Mouse (Mus musculus) forebrain, embryonic 15.5 days (tissue): ENCODE measurements at regions not wholly inside any gene's neighbourhood (a gene's known extent, or its start where the extent isn't known, plus 50 kb on each side); places are given as distances from the start of the nearest gene placed in this dataset.
"Not testable (repeated sequence)": the region's sequence is repeated elsewhere in the genome, so short reads cannot be mapped to it uniquely, and the experiment has no call there.

Experiments
- ATAC-seq: fragments of 200-750 bp; cut with Nextera tagmentation; replicated peaks from 2 replicates; pipeline ENCODE4 v1.8.0; 2017; ENCODE audit warnings: mild to moderate bottlenecking, moderate TSS enrichment, moderate library complexity
- H3K27ac ChIP-seq: fragments of 300-500 bp; sonication (generic); replicated peaks from 2 replicates; pipeline ENCODE4 v1.5.1; 2015; ENCODE audit warnings: mild to moderate bottlenecking, inconsistent platforms
- H3K27me3 ChIP-seq: fragments of 300-500 bp; sonication (generic); 2 replicates; pipeline ENCODE4 v1.6.1; 2015; ENCODE audit warnings: inconsistent platforms
- H3K36me3 ChIP-seq: fragments of 300-500 bp; sonication (generic); 2 replicates; pipeline ENCODE4 v1.6.1; 2015; ENCODE audit warnings: mild to moderate bottlenecking, inconsistent platforms
- H3K4me1 ChIP-seq: fragments of 300-500 bp; sonication (generic); 2 replicates; pipeline ENCODE4 v1.6.1; 2015; ENCODE audit warnings: inconsistent platforms
- H3K4me2 ChIP-seq: fragments of 300-500 bp; sonication (generic); replicated peaks from 2 replicates; pipeline ENCODE4 v1.6.1; 2015; ENCODE audit warnings: mild to moderate bottlenecking, inconsistent platforms
- H3K4me3 ChIP-seq: fragments of 300-500 bp; sonication (generic); 2 replicates; pipeline ENCODE4 v1.5.1; 2015; ENCODE audit warnings: mild to moderate bottlenecking, inconsistent platforms
- H3K9ac ChIP-seq: fragments of 300-500 bp; sonication (generic); replicated peaks from 2 replicates; pipeline ENCODE4 v1.6.1; 2015; ENCODE audit warnings: mild to moderate bottlenecking, inconsistent platforms
- H3K9me3 ChIP-seq: fragments of 300-500 bp; sonication (generic); 2 replicates; pipeline ENCODE4 v1.6.1; 2016; ENCODE audit warnings: inconsistent platforms
- WGBS: fragments of 180-500 bp; shearing (Covaris S2); methylation state at CpG from one replicate; pipeline ENCODE4 v1.1.7; 2015; ENCODE audit warnings: mixed read lengths; 5-methylcytosine and 5-hydroxymethylcytosine counted together

- Histone ChIP-seq H3K4me2 (no peak overlapping the region), H3K9ac (no peak overlapping the region), H3K36me3 (no peaks in the 10 kb centered on the region), H3K27me3 (no peaks in the 10 kb centered on the region), H3K4me1 (no peaks in the 10 kb centered on the region), H3K4me3 (no peak overlapping the region), H3K27ac (no peak overlapping the region), H3K9me3 (no peaks in the 10 kb centered on the region)
- no peak for ATAC-seq
- WGBS: 92% methylated on average over 4 of the region's 4 CpGs
Observed at GRCm38 (mm10) chr8:5523281-5523680, 418.1 kb upstream of the Slc10a2 start.

DNA sequence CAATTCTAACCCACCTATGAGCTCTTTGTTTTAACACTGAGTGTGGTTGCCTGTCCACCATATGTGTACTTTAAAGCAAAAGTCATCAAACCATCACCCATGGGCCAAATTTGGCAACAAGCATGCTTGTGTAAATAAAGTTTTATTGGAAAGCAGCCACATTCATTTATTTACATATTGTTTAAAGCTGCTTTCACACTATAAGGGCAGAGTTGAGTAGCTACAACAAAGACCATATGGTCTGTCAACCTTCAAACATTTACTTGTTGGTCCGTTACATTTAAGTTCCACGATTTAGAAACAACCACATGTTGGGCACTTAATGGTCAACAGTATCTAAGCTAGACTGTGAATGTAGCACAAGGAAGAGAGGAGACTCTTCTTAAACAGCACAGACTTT is 390.7 kb upstream of the Slc10a2 start:
- Histone ChIP-seq H3K4me2 (no peak overlapping the region), H3K9ac (no peak overlapping the region), H3K4me1 (no peaks in the 10 kb centered on the region), H3K36me3 (no peaks in the 10 kb centered on the region), H3K27me3 (no peaks in the 10 kb centered on the region), H3K9me3 (no peaks in the 10 kb centered on the region), H3K4me3 (no peak overlapping the region), H3K27ac (no peak overlapping the region)
- ATAC-seq: no peak
- WGBS: 88% methylated on average over 2 of the region's 2 CpGs

- no peak overlapping the region for H3K27ac ChIP-seq
- H3K9me3 ChIP-seq: no peaks in the 10 kb centered on the region
- ATAC-seq: no peak
- H3K36me3 ChIP-seq: no peaks in the 10 kb centered on the region
- no peak overlapping the region for H3K4me2 ChIP-seq
- WGBS: 87% methylated on average over 3 of the region's 3 CpGs
- no peaks in the 10 kb centered on the region for H3K27me3 ChIP-seq
- H3K9ac ChIP-seq: no peak overlapping the region
- H3K4me1 ChIP-seq: no peaks in the 10 kb centered on the region
- no peak overlapping the region for H3K4me3 ChIP-seq
Observed at GRCm38 (mm10) chr8:5490491-5490890, 385.3 kb upstream of the Slc10a2 start.

DNA sequence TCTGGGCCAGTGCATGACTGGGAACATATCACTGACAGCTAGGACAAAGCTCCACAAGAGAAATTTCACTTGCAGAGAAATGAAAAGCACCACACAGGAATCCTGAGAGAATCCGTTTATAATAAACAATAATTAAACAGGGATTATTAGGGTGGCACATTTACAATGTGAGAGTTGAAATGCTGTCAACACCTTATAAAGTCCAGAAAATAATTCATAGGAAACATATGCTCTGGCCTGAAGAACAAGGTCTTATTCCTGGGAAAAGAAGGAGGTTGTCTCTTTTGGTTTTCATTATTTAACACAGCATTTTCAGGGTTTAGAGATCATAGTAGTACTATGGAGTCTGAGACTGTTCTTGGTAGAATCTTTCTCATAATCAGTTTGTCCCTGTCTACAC is 377.8 kb upstream of the Slc10a2 start:
- 54% methylated on average over 1 of the region's 1 CpGs for WGBS
- H3K9ac ChIP-seq: no peak overlapping the region
- no peaks in the 10 kb centered on the region for H3K27me3 ChIP-seq
- no peak overlapping the region for H3K27ac ChIP-seq
- ATAC-seq: no peak
- no peak overlapping the region for H3K4me3 ChIP-seq
- H3K9me3 ChIP-seq: no peaks in the 10 kb centered on the region
- H3K4me2 ChIP-seq: no peak overlapping the region
- H3K4me1 ChIP-seq: no peaks in the 10 kb centered on the region
- no peaks in the 10 kb centered on the region for H3K36me3 ChIP-seq

GRCm38 (mm10) chr8:5472999-5473398 is 367.8 kb upstream of the Slc10a2 start:
- H3K4me1 ChIP-seq: no peaks in the 10 kb centered on the region
- no peak for ATAC-seq
- no peak overlapping the region for H3K4me3 ChIP-seq
- no peaks in the 10 kb centered on the region for H3K27me3 ChIP-seq
- no peak overlapping the region for H3K27ac ChIP-seq
- no peak overlapping the region for H3K4me2 ChIP-seq
- no peak overlapping the region for H3K9ac ChIP-seq
- no peaks in the 10 kb centered on the region for H3K9me3 ChIP-seq
- H3K36me3 ChIP-seq: no peaks in the 10 kb centered on the region

- Histone ChIP-seq H3K9ac (no peak overlapping the region), H3K4me3 (no peak overlapping the region), H3K4me2 (no peak overlapping the region), H3K27me3 (no peaks in the 10 kb centered on the region), H3K4me1 (no peaks in the 10 kb centered on the region), H3K9me3 (no peaks in the 10 kb centered on the region), H3K27ac (no peak overlapping the region), H3K36me3 (no peaks in the 10 kb centered on the region)
- no peak for ATAC-seq
- 77% methylated on average over 1 of the region's 1 CpGs for WGBS
Observed at GRCm38 (mm10) chr8:5472582-5472981, 367.4 kb upstream of the Slc10a2 start.

DNA sequence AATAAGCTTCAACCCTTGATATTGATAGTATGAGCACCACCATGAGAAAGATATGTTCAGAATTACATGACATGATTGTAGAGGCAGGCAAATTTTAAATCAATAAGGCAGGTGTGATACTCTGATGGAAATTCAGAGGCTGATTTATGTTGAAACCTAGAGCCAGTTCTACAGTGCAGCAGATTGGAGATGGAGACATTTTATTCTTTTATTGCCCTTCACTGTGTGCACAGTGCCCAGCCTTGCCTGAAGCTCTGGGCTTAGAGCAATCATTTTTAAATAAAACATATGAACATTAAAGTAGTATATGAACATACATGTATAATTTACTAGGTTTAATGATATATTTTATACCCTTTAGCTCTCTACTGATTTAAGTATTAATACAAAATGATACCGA is 352.5 kb upstream of the Slc10a2 start:
- WGBS: 91% methylated on average over 1 of the region's 1 CpGs
- H3K4me3 ChIP-seq: no peak overlapping the region
- no peak overlapping the region for H3K27ac ChIP-seq
- no peak overlapping the region for H3K4me2 ChIP-seq
- no peaks in the 10 kb centered on the region for H3K27me3 ChIP-seq
- no peak for ATAC-seq
- H3K9me3 ChIP-seq: no peaks in the 10 kb centered on the region
- H3K4me1 ChIP-seq: no peaks in the 10 kb centered on the region
- no peak overlapping the region for H3K9ac ChIP-seq
- no peaks in the 10 kb centered on the region for H3K36me3 ChIP-seq

DNA sequence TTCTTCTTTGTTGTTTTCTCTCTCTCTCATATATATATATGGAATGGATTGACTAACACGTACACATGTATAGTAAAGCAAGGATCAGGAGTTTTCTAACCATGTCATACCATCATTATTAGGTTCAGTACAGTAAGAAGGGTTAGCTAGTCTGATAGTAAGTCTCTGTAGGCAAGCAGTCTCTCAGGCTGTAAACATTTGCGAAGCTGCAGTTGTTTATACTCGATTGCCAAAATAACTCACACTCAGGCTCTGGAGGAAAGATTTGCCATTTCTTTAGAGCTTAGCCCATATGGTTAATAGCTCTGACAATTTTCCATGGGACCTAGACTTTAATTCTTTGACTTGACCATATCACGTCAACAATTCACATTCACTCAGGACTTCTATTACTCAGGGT is 348.3 kb upstream of the Slc10a2 start:
- H3K9me3 ChIP-seq: no peaks in the 10 kb centered on the region
- no peak for ATAC-seq

DNA sequence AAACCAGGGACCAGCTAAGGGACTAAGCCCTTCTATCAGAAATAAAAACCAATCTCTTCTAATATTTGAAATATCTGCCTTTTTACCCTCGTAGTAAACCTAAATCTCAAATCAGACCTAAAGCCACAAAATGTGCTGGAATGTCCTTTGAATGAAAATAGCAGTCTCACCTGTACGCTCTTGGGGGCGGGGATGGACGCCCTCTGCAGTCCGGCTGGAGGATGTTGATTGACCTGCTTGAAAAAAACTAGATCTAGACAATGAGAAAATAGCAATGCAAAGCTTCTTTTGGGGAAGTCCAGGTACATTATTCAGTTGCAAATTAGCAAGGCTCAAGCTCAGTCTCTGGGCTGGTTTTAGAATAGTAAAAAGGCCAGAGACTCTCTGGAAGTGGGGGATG is 337.1 kb upstream of the Slc10a2 start:
- not testable (repeated sequence) for H3K4me2 ChIP-seq, H3K27me3 ChIP-seq, H3K36me3 ChIP-seq, H3K27ac ChIP-seq, H3K9me3 ChIP-seq, H3K4me3 ChIP-seq, H3K9ac ChIP-seq, ATAC-seq, H3K4me1 ChIP-seq
- 93% methylated on average over 5 of the region's 5 CpGs for WGBS

More for the DNA sequence above, 348.3 kb upstream of the Slc10a2 start:
- H3K36me3 ChIP-seq: no peaks in the 10 kb centered on the region
- H3K9ac ChIP-seq: no peak overlapping the region
- WGBS: 90% methylated on average over 4 of the region's 4 CpGs
- no peaks in the 10 kb centered on the region for H3K4me1 ChIP-seq
- no peak overlapping the region for H3K4me3 ChIP-seq
- H3K27ac ChIP-seq: no peak overlapping the region
- no peak overlapping the region for H3K4me2 ChIP-seq
- H3K27me3 ChIP-seq: no peaks in the 10 kb centered on the region

DNA sequence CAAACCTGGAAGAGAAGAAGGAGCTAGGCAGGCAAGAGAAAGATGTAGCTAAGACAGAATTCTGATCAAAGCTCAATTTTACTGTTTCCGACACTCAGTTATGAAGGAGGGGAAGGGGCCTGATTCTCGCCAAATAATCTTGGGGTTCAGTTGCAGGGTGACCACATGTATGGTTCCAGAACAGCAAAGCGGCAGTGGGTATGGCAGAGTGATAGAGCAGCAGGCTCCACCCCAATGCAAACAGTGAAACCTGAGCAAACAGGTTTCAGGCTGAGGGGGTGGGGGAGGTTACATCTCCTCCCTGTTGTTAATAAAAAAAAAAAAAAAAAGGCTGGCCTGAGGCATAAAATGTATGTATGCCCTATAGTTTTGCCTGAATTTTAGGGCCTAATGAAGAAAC is 335.3 kb upstream of the Slc10a2 start:
- not testable (repeated sequence) for H3K9ac ChIP-seq, H3K27ac ChIP-seq, H3K4me2 ChIP-seq, ATAC-seq, H3K36me3 ChIP-seq, H3K4me3 ChIP-seq, H3K4me1 ChIP-seq, H3K9me3 ChIP-seq, H3K27me3 ChIP-seq
- WGBS: 99% methylated on average over 3 of the region's 3 CpGs

GRCm38 (mm10) chr8:5439054-5439453 is 333.9 kb upstream of the Slc10a2 start:
- no peaks in the 10 kb centered on the region for H3K27me3 ChIP-seq
- H3K4me1 ChIP-seq: no peaks in the 10 kb centered on the region
- H3K27ac ChIP-seq: no peak overlapping the region
- 31% methylated on average over 2 of the region's 2 CpGs for WGBS
- H3K4me3 ChIP-seq: no peak overlapping the region
- no peak for ATAC-seq
- no peaks in the 10 kb centered on the region; the same call in 1 of the 2 replicates for H3K9me3 ChIP-seq
- no peak overlapping the region for H3K9ac ChIP-seq
- H3K36me3 ChIP-seq: no peaks in the 10 kb centered on the region
- H3K4me2 ChIP-seq: no peak overlapping the region

GRCm38 (mm10) chr8:5428303-5428971 is 323.3 kb upstream of the Slc10a2 start:
- H3K4me1 ChIP-seq: no peaks in the 10 kb centered on the region
- H3K27ac ChIP-seq: no peak overlapping the region
- no peak overlapping the region for H3K9ac ChIP-seq
- ATAC-seq: no peak
- H3K36me3 ChIP-seq: no peaks in the 10 kb centered on the region
- no peaks in the 10 kb centered on the region for H3K27me3 ChIP-seq
- H3K4me2 ChIP-seq: no peak overlapping the region
- WGBS: 82% methylated on average over 3 of the region's 3 CpGs
- no peak overlapping the region for H3K4me3 ChIP-seq
- no peaks in the 10 kb centered on the region for H3K9me3 ChIP-seq

GRCm38 (mm10) chr8:5416841-5417240 is 311.7 kb upstream of the Slc10a2 start:
- not testable (repeated sequence) for H3K4me1 ChIP-seq, H3K36me3 ChIP-seq, H3K9ac ChIP-seq, H3K27me3 ChIP-seq, H3K4me3 ChIP-seq, H3K4me2 ChIP-seq, H3K27ac ChIP-seq, H3K9me3 ChIP-seq, ATAC-seq
- WGBS: 21% methylated on average over 2 of the region's 2 CpGs
